Mouse (Mus musculus): ENCODE results near the gene Fam205a1. TPM values are rescaled to one million over a fixed set of nuclear protein-coding genes. Genes with fewer than 3 reads are reported as not detected.

Fam205a1 gene
- polyA plus RNA-seq, 1 experiment, result not detected

GRCm38 (mm10) chr4:42888806-42889205 is 35.1 kb upstream of the Fam205a1 start:
- H3K4me3 ChIP-seq (ENCODE audit: extremely low read depth, insufficient read depth, insufficient read length), result no peak overlapping the region
- TF ChIP-seq CTCF (IDR thresholded peaks at IDR 0.05; ENCODE audit: extremely low read depth, insufficient read depth, insufficient read length, insufficient replicate concordance) (no peak), POLR2A (IDR thresholded peaks at IDR 0.05; ENCODE audit: low read depth, low read length) (no peak)
- no peak overlapping the region for H3K27ac ChIP-seq (ENCODE audit: insufficient read depth, low read length)
- WGBS, result 94% methylated on average over 6 of the region's 6 CpGs
- H3K36me3 ChIP-seq (ENCODE audit: control insufficient read depth, insufficient read depth, low read length), result no peaks in the 10 kb centered on the region
- no peak for DNase-seq (ENCODE audit: low read depth in 1 of 2, low spot score in 2 of 2)
- H3K4me1 ChIP-seq (ENCODE audit: control insufficient read depth, insufficient read depth, insufficient read length), result no peaks in the 10 kb centered on the region
- no peaks in the 10 kb centered on the region for H3K27me3 ChIP-seq (ENCODE audit: control insufficient read depth, insufficient read depth, low read length)

DNA sequence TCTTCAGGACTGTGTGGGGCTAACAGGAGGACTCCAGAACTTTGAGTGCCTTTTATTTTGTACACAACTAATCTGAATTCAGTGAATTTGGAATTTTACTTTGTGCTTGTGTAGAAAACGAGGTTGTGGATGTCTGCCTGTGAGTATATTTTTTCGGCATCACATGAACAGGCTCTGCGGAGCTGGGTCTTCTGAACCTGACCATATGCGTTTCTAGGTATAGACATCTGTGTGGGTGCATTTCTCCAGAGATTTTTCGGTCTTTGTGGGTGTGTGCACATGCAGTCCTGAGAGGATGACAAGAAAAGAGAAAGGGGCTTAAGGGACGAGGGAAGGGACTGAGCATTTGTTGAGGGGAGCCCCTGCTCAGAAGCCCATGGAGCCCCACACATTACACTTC is 33.2 kb upstream of the Fam205a1 start:
- Histone ChIP-seq H3K27ac (ENCODE audit: insufficient read depth, low read length) (no peak overlapping the region), H3K36me3 (ENCODE audit: control insufficient read depth, insufficient read depth, low read length) (no peaks in the 10 kb centered on the region), H3K4me3 (ENCODE audit: extremely low read depth, insufficient read depth, insufficient read length) (no peak overlapping the region), H3K27me3 (ENCODE audit: control insufficient read depth, insufficient read depth, low read length) (no peaks in the 10 kb centered on the region), H3K4me1 (ENCODE audit: control insufficient read depth, insufficient read depth, insufficient read length) (no peaks in the 10 kb centered on the region)
- TF ChIP-seq POLR2A (IDR thresholded peaks at IDR 0.05; ENCODE audit: low read depth, low read length) (no peak), CTCF (IDR thresholded peaks at IDR 0.05; ENCODE audit: extremely low read depth, insufficient read depth, insufficient read length, insufficient replicate concordance) (no peak)
- 89% methylated on average over 6 of the region's 6 CpGs for WGBS
- no peak for DNase-seq (ENCODE audit: low read depth in 1 of 2, low spot score in 2 of 2)

DNA sequence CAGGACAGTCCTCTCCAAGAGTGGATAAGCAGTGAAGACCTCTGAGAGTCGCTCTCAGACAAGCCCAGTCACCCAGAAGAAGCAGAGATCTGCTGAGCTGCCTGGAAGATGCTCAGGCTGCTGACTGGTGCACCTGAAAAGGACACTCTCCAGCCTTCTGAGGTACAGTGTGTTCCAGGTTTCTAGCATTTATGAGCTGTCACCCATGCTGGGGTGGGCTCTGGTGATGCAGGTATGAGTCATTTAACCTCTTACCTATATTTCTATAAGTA is 26.9 kb upstream of the Fam205a1 start:
- 5% methylated on average over 1 of the region's 1 CpGs for WGBS
- DNase-seq (ENCODE audit: low read depth in 1 of 2, low spot score in 2 of 2), result no peak
- Histone ChIP-seq H3K27me3 (ENCODE audit: control insufficient read depth, insufficient read depth, low read length) (no peaks in the 10 kb centered on the region), H3K4me1 (ENCODE audit: control insufficient read depth, insufficient read depth, insufficient read length) (no peaks in the 10 kb centered on the region; the same call in 1 of the 2 replicates), H3K4me3 (ENCODE audit: extremely low read depth, insufficient read depth, insufficient read length) (peak overlapping the region; percentile 23; the same call in 1 of the 2 replicates), H3K36me3 (ENCODE audit: control insufficient read depth, insufficient read depth, low read length) (no peaks in the 10 kb centered on the region), H3K27ac (ENCODE audit: insufficient read depth, low read length) (no peak overlapping the region)
- TF ChIP-seq POLR2A (IDR thresholded peaks at IDR 0.05; ENCODE audit: low read depth, low read length) (no peak), CTCF (IDR thresholded peaks at IDR 0.05; ENCODE audit: extremely low read depth, insufficient read depth, insufficient read length, insufficient replicate concordance) (no peak)

- H3K27ac ChIP-seq (ENCODE audit: insufficient read depth, low read length), result no peak overlapping the region
- no peaks in the 10 kb centered on the region; the same call in 1 of the 2 replicates for H3K4me1 ChIP-seq (ENCODE audit: control insufficient read depth, insufficient read depth, insufficient read length)
- no peaks in the 10 kb centered on the region for H3K27me3 ChIP-seq (ENCODE audit: control insufficient read depth, insufficient read depth, low read length)
- WGBS, result 43% methylated on average over 16 of the region's 16 CpGs
- H3K36me3 ChIP-seq (ENCODE audit: control insufficient read depth, insufficient read depth, low read length), result no peaks in the 10 kb centered on the region
- DNase-seq (ENCODE audit: low read depth in 1 of 2, low spot score in 2 of 2), result no peak
- no peak for TF ChIP-seq CTCF (IDR thresholded peaks at IDR 0.05; ENCODE audit: extremely low read depth, insufficient read depth, insufficient read length, insufficient replicate concordance)
- TF ChIP-seq POLR2A (IDR thresholded peaks at IDR 0.05; ENCODE audit: low read depth, low read length), result no peak
- H3K4me3 ChIP-seq (ENCODE audit: extremely low read depth, insufficient read depth, insufficient read length), result peak overlapping the region; percentile 23; the same call in 1 of the 2 replicates
Measured at GRCm38 (mm10) chr4:42879829-42880676, 26.4 kb upstream of the Fam205a1 start.

DNA sequence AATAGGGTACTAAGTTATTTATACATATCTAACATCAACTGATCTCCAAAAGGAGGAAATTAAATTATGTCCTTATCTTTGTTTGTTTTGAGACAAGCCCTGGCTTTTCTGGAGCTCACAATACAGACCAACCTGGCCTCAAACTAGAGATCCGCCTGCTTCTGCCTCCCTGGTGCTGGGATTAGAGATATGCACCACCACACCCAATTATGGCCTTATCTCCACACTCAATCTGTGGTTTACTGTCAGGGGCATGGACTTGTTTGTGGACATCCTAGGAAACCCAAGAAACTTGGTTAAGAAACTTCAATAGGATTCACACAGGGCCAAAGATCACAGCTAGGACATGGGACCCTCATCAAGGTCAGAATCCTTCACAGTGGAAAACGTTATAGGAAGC is 24.0 kb upstream of the Fam205a1 start:
- H3K4me1 ChIP-seq (ENCODE audit: control insufficient read depth, insufficient read depth, insufficient read length), result no peaks in the 10 kb centered on the region; the same call in 1 of the 2 replicates
- H3K36me3 ChIP-seq (ENCODE audit: control insufficient read depth, insufficient read depth, low read length), result no peaks in the 10 kb centered on the region
- no peaks in the 10 kb centered on the region for H3K27me3 ChIP-seq (ENCODE audit: control insufficient read depth, insufficient read depth, low read length)
- no peak for DNase-seq (ENCODE audit: low read depth in 1 of 2, low spot score in 2 of 2)
- 88% methylated on average over 2 of the region's 2 CpGs for WGBS
- no peak overlapping the region for H3K4me3 ChIP-seq (ENCODE audit: extremely low read depth, insufficient read depth, insufficient read length)
- no peak for TF ChIP-seq CTCF (IDR thresholded peaks at IDR 0.05; ENCODE audit: extremely low read depth, insufficient read depth, insufficient read length, insufficient replicate concordance)
- TF ChIP-seq POLR2A (IDR thresholded peaks at IDR 0.05; ENCODE audit: low read depth, low read length), result no peak
- no peak overlapping the region for H3K27ac ChIP-seq (ENCODE audit: insufficient read depth, low read length)

DNA sequence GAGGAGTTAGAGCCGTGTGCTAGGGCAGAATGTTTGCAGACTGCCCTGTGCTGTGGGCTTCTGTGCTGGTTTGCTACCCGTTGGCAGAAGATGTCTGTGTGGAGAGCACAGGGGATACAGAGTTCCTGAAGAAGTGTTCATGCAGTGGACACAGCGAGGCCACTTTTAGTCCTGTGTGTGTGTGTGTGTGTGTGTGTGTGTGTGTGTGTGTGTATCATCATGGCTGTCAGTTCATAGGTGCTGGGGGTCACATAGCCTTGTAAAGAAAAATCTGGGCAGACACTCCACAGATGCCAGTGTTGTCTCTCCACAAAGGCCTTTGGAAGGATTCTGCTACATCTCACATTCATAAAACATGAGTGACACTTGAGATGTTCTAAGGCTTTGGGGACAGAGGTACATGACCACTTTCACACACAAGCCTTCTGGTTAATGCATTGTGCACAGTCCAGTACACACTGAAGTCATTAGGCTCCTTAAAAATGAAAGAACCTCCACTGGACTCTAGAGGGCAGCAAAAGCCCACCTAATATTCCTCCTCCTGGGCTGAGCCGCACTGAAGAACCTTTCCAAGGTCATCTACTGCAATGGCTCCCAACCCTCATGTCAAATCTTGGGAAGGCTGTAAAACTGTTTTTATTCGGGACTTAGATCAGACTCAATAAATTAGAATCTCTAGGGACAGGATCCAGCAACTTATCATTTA is 23.1 kb upstream of the Fam205a1 start:
- DNase-seq (ENCODE audit: low read depth in 1 of 2, low spot score in 2 of 2), result peak; percentile 5 to 23
- no peak overlapping the region for H3K4me3 ChIP-seq (ENCODE audit: extremely low read depth, insufficient read depth, insufficient read length)

More for the DNA sequence above, 23.1 kb upstream of the Fam205a1 start:
- 38% methylated on average over 5 of the region's 5 CpGs for WGBS
- no peaks in the 10 kb centered on the region for H3K27me3 ChIP-seq (ENCODE audit: control insufficient read depth, insufficient read depth, low read length)
- TF ChIP-seq POLR2A (IDR thresholded peaks at IDR 0.05; ENCODE audit: low read depth, low read length) (no peak), CTCF (IDR thresholded peaks at IDR 0.05; ENCODE audit: extremely low read depth, insufficient read depth, insufficient read length, insufficient replicate concordance) (peak; percentile 52; the same call in 1 of the 2 replicates)
- no peaks in the 10 kb centered on the region; the same call in 1 of the 2 replicates for H3K4me1 ChIP-seq (ENCODE audit: control insufficient read depth, insufficient read depth, insufficient read length)
- H3K27ac ChIP-seq (ENCODE audit: insufficient read depth, low read length), result no peak overlapping the region
- no peaks in the 10 kb centered on the region for H3K36me3 ChIP-seq (ENCODE audit: control insufficient read depth, insufficient read depth, low read length)

Data from spleen, adult 2 months (tissue).